18 mouse cellular contexts compared by ENCODE assay signal in genomic region chr16:11538191-11538590, GRCm38 (mm10).
DNase-seq lines count a peak whose midpoint lies in the region; ATAC-seq lines count a peak whose summit lies in the region.
"Had no signal": no experiment of that assay in that cellular context is flagged by ENCODE, and none has a peak within 500 bp of the region (broad histone marks: within the 10 kb centered on the region; RNA-seq: fewer than 3 reads in every experiment).

No protein-coding gene starts in this region.

- DNase-seq in limb, embryonic 11.5 days (ENCODE audit: low spot score): peak; percentile 48
- DNase-seq in limb, embryonic 10.5 days (ENCODE audit: low spot score): no peak
- DNase-seq in embryo, embryonic 10 days (ENCODE audit: low spot score): peak; percentile 65
- DNase-seq in urinary bladder, adult 18-20 months (ENCODE audit: low spot score in 2 of 2): no peak
- DNase-seq: adrenal gland, adult 8-10 months; cerebellum, postnatal 14 days; heart, postnatal 4 days; thymus, adult 2 months had no signal

- H3K4me2 ChIP-seq in forebrain, embryonic 15.5 days (replicated peaks): no peak overlapping the region
- H3K4me2 ChIP-seq in forebrain, embryonic 12.5 days: no peak overlapping the region
- H3K4me2 ChIP-seq in limb, embryonic 11.5 days (ENCODE audit: low read depth, severe bottlenecking): no peak overlapping the region
- H3K4me2 ChIP-seq in limb, embryonic 13.5 days (replicated peaks): no peak overlapping the region
- H3K4me2 ChIP-seq: embryonic facial prominence, embryonic 13.5 days; heart, embryonic 12.5 days; stomach, embryonic 15.5 days had no signal

- no peaks in the 10 kb centered on the region for H3K9me3 ChIP-seq in forebrain, embryonic 15.5 days
- H3K9me3 ChIP-seq in forebrain, embryonic 12.5 days: no peaks in the 10 kb centered on the region
- no peaks in the 10 kb centered on the region for H3K9me3 ChIP-seq in limb, embryonic 11.5 days (ENCODE audit: control insufficient read depth, low read length)
- H3K9me3 ChIP-seq in limb, embryonic 10.5 days (replicated peaks): no peaks in the 10 kb centered on the region
- no peaks in the 10 kb centered on the region for H3K9me3 ChIP-seq in limb, embryonic 13.5 days
- H3K9me3 ChIP-seq: embryonic facial prominence, embryonic 13.5 days; heart, embryonic 12.5 days; stomach, embryonic 15.5 days had no signal

- H3K27me3 ChIP-seq in forebrain, embryonic 15.5 days: no peaks in the 10 kb centered on the region
- no peaks in the 10 kb centered on the region for H3K27me3 ChIP-seq in forebrain, embryonic 12.5 days
- no peaks in the 10 kb centered on the region for H3K27me3 ChIP-seq in limb, embryonic 11.5 days (ENCODE audit: control insufficient read depth, insufficient read depth, low read length)
- no peaks in the 10 kb centered on the region for H3K27me3 ChIP-seq in limb, embryonic 10.5 days (ENCODE audit: low read depth, poor library complexity, severe bottlenecking)
- H3K27me3 ChIP-seq in limb, embryonic 13.5 days: no peaks in the 10 kb centered on the region
- H3K27me3 ChIP-seq: CH12.LX; embryonic facial prominence, embryonic 13.5 days; heart, embryonic 12.5 days; stomach, embryonic 15.5 days had no signal

- H3K4me3 ChIP-seq in forebrain, embryonic 15.5 days: no peak overlapping the region
- no peak overlapping the region for H3K4me3 ChIP-seq in forebrain, embryonic 12.5 days (replicated peaks)
- no peak overlapping the region for H3K4me3 ChIP-seq in limb, embryonic 11.5 days (ENCODE audit: low read depth, low read length)
- H3K4me3 ChIP-seq in limb, embryonic 10.5 days: no peak overlapping the region
- no peak overlapping the region for H3K4me3 ChIP-seq in limb, embryonic 13.5 days
- H3K4me3 ChIP-seq: embryonic facial prominence, embryonic 13.5 days; heart, embryonic 12.5 days; left cerebral cortex, adult 2 months; stomach, embryonic 15.5 days had no signal

- no peak for ATAC-seq in forebrain, embryonic 15.5 days (replicated peaks)
- ATAC-seq in forebrain, embryonic 12.5 days (ENCODE audit: low FRiP score): no peak
- no peak for ATAC-seq in limb, embryonic 11.5 days (ENCODE audit: insufficient number of reproducible peaks, low FRiP score, low TSS enrichment, low read depth)
- ATAC-seq in limb, embryonic 13.5 days (ENCODE audit: low FRiP score, low read depth): no peak
- ATAC-seq: intestine, embryonic 16.5 days had no signal

- no peak overlapping the region for H3K9ac ChIP-seq in forebrain, embryonic 15.5 days (replicated peaks)
- H3K9ac ChIP-seq in forebrain, embryonic 12.5 days: no peak overlapping the region
- H3K9ac ChIP-seq in limb, embryonic 11.5 days (ENCODE audit: low read length): no peak overlapping the region
- no peak overlapping the region for H3K9ac ChIP-seq in limb, embryonic 13.5 days
- H3K9ac ChIP-seq: embryonic facial prominence, embryonic 13.5 days; heart, embryonic 12.5 days; stomach, embryonic 15.5 days had no signal

- 0 out of 2 replicates have a peak, but pooled peaks cover 5% of the 10 kb centered on the region for H3K4me1 ChIP-seq in forebrain, embryonic 15.5 days
- H3K4me1 ChIP-seq in forebrain, embryonic 12.5 days: peaks cover 21% of the 10 kb centered on the region
- H3K4me1 ChIP-seq in limb, embryonic 11.5 days (ENCODE audit: control insufficient read depth, insufficient read depth, low read length): peaks cover 8% of the 10 kb centered on the region
- peaks cover 18% of the 10 kb centered on the region for H3K4me1 ChIP-seq in limb, embryonic 10.5 days
- peaks cover 29% of the 10 kb centered on the region for H3K4me1 ChIP-seq in limb, embryonic 13.5 days
- H3K4me1 ChIP-seq: stomach, embryonic 15.5 days had no signal

- H3K36me3 ChIP-seq in forebrain, embryonic 15.5 days: no peaks in the 10 kb centered on the region
- H3K36me3 ChIP-seq in forebrain, embryonic 12.5 days (replicated peaks): no peaks in the 10 kb centered on the region
- no peaks in the 10 kb centered on the region for H3K36me3 ChIP-seq in limb, embryonic 11.5 days (ENCODE audit: control insufficient read depth, insufficient read depth, low read length)
- H3K36me3 ChIP-seq in limb, embryonic 10.5 days: no peaks in the 10 kb centered on the region
- 0 out of 2 replicates have a peak, but pooled peaks cover 4% of the 10 kb centered on the region for H3K36me3 ChIP-seq in limb, embryonic 13.5 days
- H3K36me3 ChIP-seq: embryonic facial prominence, embryonic 13.5 days; heart, embryonic 12.5 days; stomach, embryonic 15.5 days had no signal

- WGBS in forebrain, embryonic 15.5 days: 47% methylated on average over 3 of the region's 3 CpGs
- 40% methylated on average over 3 of the region's 3 CpGs for WGBS in forebrain, embryonic 12.5 days
- 40% methylated on average over 3 of the region's 3 CpGs for WGBS in limb, embryonic 11.5 days
- 38% methylated on average over 3 of the region's 3 CpGs for WGBS in limb, embryonic 10.5 days
- 37% methylated on average over 3 of the region's 3 CpGs for WGBS in limb, embryonic 13.5 days

- H3K27ac ChIP-seq in forebrain, embryonic 15.5 days (replicated peaks): 0 out of 2 replicates have a peak overlapping the region, but pooled peaks have one; percentile 19
- H3K27ac ChIP-seq in forebrain, embryonic 12.5 days: no peak overlapping the region
- no peak overlapping the region for H3K27ac ChIP-seq in limb, embryonic 11.5 days (replicated peaks; ENCODE audit: low read depth, low read length)
- H3K27ac ChIP-seq in limb, embryonic 10.5 days: no peak overlapping the region
- 0 out of 2 replicates have a peak overlapping the region, but pooled peaks have one; percentile 44 for H3K27ac ChIP-seq in limb, embryonic 13.5 days
- H3K27ac ChIP-seq: embryonic facial prominence, embryonic 13.5 days; kidney, postnatal 0 days; left cerebral cortex, adult 2 months; stomach, embryonic 15.5 days had no signal

Comparison
In these comparisons a context has a peak if more than half of its experiments do, and no peak if none do; other contexts are left out.
1. H3K27ac ChIP-seq: peak in forebrain, embryonic 15.5 days (single experiment) and limb, embryonic 13.5 days (single experiment); none in forebrain, embryonic 12.5 days (single experiment), limb, embryonic 11.5 days (single experiment) and limb, embryonic 10.5 days (single experiment).
2. DNase-seq: peak in limb, embryonic 11.5 days (single experiment) and embryo, embryonic 10 days (single experiment); none in limb, embryonic 10.5 days (single experiment) and urinary bladder, adult 18-20 months (0 of 2).